Mouse (Mus musculus) ovary, postnatal 36 days (tissue): Measurements from ENCODE around the gene Hcn2.
"Not testable (repeated sequence)": the region's sequence is repeated elsewhere in the genome, so short reads cannot be mapped to it uniquely, and the experiment has no call there.

Experiments used
- DNase-seq: peaks from one replicate; pipeline ENCODE4 v3.0.0; 2022; ENCODE audit warnings: low spot score, mixed read lengths

The Hcn2 gene

DNA sequence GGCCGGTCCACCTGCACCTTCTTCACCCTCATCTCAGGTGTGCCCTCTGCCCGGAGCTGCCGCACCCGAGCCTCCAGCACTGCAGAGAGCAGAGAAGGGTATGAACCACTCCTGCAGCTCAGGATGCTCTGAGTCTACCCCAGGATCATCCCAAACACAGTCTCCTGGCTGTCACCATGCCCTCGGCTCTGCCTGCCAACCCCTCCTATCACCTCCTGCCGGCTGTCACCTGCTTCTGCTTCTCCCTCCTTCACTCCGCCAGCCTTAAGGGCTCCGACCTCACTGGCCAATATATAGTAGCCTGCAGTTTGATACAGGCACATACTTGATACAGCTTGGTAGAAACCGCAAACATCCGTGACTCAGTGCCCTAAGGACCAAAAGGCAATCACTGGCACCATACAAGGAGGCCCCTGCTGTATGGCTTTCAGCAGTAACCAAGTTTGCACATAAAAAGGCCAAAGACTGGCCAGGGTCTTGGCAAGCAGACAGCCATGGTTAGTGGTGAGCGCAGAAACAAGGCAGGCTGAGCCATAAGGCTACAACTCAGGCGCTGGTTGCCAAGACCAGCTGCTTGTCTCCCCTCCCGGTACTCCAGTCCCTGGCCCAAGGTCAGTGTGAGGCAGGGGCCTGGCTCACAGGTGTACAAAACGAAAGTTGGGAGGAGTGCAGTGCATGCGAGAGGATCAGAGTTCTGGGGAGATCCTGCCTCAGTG is 27.4 kb downstream of the Hcn2 start:
- no peak for DNase-seq

DNA sequence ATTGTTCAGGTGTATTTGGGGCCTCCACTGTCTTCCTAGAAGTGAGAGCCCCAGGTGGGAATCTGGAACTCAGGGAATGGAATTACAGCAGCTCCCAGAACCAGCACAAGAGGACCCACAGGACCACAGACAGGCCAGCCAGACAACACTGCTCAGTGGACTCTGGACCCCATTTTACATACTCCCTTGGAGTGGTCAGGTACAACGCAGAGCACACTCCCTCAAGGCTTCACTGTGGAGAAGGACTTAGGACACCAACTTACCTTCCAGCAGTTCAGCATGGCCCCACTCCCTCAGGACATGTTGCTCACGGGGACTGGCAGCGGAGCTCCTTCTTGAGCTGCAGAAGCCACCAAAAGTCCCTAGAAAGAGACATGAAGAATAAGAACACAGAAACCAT is 29.0 kb downstream of the Hcn2 start:
- no peak for DNase-seq

DNA sequence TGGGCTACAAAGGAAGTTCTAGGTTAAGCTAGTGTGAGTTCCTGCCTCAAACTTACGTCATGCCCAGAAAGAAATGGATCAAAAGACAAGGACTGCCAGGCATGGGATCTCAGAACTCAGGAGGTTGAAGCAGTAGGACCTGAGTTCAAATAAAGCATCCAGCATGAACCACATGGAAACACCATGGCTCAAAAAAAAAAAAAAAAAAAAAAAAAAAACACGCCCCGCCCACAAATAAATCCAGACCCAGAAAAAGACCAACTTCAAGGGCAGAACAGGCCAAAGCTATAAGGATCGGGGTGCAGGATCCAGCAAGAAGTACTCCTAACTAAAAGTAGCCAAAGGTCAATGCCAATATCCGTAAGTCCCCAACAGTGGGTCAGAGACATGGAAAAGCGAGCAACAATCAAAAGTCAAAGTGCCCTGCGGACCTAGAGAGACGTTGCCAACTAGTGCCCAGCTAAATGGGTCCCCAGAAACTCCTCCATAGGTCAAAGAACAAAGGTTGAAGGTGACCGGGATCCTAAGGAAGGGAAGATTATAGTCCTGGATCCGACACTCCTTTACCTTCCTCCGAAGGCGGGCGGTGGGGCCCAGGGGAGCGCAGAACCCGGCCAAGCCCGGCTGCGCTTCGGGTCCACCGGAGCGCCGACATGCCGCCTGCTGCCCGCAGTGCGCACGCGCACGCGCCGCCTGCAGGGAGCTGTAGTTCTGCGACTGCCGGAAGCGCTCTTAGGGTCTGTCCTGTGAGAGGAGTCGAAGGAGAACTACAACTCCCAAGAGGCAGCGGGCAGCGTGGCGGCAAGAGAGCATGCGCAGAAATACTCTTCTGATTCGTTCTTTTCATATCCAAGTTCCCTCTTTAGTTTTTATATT is 29.7 kb downstream of the Hcn2 start, which contains the start of gene Polrmt:
TSS of gene Polrmt (minus strand) at position 684 of the 876 bp plus-strand sequence.
- peak; percentile 94 for DNase-seq

DNA sequence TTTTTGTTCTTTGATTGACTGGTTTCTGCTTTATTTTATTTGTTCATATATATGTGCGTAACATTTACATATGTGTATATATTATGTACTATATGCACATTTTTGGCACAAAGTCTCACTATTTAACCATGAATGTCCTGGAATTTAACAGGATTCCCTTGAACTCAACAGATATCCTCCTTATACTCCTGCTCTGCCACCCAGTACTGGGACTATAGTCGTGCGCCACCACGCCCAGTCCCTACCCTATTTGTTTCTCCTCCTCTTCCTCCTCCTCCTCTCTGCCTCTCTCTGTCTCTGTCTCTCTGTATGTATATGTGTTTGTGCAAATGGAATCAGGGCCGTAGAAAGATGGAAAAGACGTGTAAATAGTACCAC is 30.3 kb downstream of the Hcn2 start:
- DNase-seq = peak; percentile 3

DNA sequence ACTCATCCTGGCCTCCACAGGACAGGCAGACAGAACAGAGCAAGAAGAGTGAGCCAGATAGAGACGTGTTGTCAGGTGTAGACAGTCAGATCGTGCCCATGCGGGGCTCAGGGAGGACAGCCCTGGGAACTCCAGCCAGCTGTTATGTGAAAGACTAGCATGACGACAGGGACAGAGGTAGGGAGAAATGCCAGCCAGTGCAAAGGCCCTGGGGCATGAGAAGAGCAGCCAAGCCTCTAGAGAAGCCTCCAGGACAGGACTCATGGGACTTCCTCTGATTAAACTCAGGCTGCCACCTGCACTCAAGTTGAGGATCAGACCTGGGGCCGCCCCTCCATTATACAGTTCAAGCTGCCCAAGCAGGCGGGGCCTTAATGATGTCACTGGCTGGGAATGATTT is 32.1 kb downstream of the Hcn2 start:
- DNase-seq = peak; percentile 3

DNA sequence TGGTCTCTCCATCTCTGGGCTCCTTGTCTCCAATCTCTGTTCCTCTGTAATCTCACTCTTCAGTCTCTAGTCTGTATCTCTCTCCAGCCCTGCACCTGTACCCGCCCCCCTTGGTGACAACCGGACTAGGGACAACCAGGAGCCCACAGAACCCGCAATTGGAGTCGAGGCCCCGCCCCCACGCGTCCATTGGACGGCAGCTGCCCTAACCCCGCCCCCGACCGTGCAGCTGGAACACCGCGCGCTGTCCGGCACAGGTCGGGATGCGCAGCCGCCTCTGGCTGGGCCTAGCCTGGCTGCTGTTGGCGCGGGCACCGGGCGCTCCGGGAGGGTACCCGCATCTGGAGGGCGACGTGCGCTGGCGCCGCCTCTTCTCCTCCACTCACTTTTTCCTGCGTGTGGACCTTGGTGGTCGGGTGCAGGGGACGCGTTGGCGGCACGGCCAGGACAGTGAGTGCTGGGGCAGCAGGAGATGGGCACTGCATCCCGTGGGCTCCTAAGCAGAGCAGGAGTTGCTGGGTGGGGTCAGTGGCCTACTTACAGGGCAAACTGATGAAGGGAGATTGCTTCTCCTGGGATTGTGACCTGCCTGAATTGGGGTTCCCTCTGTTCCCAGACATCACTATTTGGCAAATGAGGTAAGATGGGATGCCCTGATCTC is 38.6 kb downstream of the Hcn2 start, which contains the start of gene Fgf22:
TSS of gene Fgf22 (plus strand) at position 221 of the 661 bp plus-strand sequence.
- DNase-seq = peak; percentile 72

DNA sequence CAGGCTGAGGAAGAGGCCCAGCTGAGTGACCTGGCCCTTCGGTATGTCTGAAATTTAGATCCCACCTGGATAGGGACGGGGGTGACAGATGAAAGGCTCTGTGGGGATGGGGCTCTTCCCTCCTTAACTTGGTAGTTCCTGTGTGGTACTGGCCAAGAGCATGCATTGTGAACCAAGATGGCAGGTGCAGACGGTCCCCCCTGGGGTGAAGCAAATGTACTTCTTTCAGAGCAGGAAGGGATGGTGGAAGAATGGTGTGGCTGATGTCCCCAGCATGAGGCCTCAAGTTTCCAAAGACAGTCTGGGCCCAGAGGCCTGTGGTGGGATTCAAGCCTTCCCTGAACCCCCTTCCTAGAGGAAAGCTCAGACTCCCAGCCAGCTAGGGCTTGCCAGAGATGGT is 39.4 kb downstream of the Hcn2 start:
- DNase-seq = no peak

DNA sequence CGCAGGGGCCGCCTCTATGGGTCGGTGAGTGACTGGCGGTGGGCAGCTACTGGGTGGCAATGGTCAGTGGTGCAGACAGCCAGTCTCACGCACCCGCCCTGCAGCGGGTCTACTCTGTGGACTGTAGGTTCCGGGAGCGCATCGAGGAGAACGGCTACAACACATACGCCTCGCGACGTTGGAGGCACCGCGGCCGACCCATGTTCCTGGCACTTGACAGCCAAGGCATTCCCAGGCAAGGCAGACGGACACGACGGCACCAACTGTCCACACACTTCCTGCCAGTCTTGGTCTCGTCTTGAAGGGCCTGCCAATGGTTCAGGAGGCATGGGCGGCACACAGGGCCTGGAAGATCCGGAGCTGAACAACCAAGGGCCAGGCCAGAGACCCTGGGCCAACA is 40.2 kb downstream of the Hcn2 start:
- no peak for DNase-seq

DNA sequence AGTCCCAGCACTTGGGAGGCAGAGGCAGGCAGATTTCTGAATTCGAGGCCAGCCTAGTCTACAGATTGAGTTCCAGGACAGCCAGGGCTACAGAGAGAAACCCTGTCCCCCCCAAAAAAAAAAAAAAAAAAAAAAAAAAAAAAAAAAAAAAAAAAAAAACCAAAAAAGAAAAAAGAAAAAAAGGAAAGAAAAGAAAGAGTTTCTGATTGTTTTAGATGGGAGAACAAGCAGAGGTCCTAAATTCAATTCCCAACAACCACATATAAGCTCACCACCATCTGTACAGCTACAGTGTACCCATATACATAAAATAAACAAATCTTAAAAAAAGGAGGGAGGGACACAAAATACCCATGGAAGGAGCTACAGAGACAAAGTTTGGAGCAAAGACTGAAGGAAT is 43.2 kb downstream of the Hcn2 start:
- DNase-seq = not testable (repeated sequence)

DNA sequence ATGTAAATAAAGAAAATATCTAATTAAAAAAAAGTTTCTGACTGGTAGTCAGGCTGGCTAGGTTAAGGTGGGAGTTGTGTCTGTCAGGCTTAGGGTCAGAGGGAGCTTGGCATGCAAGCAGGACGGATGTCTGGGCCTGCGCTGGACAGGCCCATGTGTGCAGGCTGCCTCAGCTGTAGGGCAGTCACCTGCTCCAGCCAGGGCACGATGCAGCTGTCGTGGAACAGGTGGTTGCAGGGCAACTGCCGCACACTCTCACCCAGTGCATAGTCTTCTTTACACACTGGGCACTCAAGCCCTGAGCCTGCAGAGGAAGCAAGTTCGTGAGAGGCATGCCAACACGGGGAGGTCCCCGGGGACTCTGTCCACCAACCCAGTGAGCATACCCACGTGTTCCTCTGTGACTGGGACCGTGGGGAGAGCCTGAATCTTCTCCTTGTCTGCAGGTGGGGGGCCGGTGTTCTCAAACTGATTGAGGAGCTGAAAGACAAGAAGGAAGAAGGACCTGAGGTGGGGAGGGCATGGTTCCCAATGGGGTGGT is 44.2 kb downstream of the Hcn2 start:
- no peak for DNase-seq

DNA sequence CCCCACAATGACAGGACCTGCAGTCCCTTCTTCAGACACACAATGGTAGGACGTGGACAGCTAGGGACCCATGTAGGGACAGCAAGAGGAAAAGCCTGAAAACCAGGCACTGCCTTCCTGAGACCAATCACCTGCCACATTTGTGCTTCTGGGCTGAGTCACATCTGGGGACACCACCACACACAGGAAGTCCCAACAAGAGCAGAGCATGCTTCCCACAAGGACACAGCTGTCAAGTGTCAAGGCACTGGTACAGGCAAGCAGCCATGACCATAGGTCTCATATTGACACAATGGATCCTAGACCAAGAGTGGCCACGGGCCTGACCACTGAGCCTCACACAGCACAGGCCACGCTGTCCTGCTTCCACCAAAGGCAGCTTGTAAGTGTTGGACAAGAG is 46.4 kb downstream of the Hcn2 start:
- no peak for DNase-seq

DNA sequence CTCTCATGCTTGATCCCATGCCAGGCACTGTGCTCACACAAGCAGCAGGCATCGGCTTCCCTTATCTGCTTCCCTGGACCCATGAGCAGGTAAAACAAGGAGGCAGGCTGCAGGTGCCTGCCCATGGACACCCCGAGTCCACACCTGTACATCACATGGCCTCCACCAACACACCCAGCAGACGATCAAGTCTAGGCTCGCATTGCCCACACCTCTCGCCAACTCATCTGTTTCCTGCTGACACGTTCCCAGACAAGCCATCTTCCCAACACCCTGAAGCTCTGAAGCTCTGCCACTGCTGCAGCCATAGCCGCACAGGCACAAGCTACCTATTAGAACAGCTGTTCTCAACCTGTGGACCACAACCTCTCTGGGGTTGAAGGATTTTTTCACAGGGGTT is 47.8 kb downstream of the Hcn2 start:
- no peak for DNase-seq

DNA sequence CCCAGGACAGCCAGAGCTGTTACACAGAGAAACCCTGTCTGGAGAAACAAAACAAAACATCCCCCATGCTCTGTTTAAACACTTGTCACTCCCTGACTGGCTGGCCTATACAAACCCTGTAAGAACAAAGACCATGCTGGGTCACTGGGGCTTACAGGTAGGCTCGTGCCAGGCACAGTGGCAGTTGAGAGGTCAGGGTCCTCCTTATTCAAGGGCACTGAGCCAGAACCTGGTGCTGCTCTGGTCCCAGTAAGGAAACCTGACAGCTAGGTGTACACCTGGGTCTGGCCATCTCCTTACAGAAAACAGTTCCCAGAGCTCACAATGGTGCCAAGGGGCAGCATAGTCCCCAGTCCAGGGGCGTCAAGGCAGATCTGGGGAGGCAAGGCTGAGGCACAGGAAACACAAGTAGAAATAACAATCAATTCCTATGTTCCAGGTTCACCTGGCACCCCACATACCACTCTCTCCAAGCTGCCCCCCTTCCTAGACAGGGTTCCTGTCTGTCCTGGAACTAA is 48.9 kb downstream of the Hcn2 start:
- no peak for DNase-seq

DNA sequence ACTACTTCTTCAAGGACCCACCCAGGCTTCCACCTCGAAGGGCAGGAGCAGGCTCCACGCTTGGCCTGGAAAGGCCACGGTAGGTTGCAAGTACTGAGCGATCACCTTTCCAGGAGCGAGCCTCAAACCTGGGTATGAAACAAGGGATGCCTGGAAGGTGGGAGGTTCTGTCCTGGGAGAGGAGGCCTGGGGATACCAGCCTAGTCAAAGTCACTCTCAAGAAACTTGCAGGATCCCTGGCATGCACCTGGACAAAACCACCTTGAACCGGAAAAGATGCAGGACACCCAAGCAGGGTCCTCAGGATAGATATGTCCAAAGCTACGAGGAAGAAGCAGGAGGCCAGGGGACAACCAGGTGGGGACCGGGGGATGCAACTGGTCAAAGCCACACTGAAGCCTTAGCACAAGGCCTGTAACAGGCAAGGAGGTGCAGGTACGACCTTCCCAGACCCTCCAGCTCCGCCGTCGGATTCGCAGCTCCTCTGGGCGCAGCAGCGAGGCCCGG is 49.6 kb downstream of the Hcn2 start:
- DNase-seq = no peak

DNA sequence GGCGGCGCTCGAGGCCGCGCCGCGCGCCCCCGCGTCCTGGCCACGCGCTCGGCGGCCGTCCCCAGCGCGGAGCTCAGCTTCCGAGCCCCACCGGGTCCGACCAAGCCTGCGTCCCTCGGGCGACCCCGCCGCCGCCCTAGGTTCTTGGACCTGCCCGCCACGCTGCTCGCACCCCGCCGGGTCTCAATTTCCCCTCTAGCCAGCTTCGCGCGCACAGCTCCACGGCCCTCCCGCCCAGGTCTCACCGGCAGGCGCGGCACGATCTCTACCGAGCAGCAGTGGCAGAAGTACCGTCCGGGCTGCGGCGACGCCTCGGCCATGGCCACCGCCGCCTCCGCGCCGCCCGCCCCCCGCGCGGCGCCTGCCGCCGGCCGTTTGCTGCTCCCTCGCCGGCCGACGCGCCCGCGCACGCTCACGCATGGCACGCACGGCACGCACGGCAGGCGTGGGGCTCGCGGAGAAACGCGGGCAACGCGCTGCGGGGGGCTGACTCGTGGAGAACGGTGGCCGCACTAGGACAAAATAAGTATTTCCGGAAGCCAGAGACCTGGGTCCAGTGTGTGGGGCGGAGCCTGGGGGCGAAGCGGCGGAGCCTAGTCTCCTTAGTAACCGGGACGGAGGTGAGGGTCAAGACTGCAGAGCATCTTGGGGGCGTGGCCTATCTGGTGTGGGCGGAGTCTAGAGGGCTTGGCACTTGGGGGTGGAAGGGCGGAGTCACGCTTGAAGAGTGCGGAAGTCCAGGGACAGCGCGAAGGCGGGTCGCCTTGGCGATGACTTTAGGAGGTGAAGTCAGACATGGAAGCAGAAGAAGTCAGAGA is 50.3 kb downstream of the Hcn2 start, which contains the start of gene Rnf126:
TSS of gene Rnf126 (minus strand) at position 445 of the 818 bp plus-strand sequence.
- peak; percentile 99 for DNase-seq

DNA sequence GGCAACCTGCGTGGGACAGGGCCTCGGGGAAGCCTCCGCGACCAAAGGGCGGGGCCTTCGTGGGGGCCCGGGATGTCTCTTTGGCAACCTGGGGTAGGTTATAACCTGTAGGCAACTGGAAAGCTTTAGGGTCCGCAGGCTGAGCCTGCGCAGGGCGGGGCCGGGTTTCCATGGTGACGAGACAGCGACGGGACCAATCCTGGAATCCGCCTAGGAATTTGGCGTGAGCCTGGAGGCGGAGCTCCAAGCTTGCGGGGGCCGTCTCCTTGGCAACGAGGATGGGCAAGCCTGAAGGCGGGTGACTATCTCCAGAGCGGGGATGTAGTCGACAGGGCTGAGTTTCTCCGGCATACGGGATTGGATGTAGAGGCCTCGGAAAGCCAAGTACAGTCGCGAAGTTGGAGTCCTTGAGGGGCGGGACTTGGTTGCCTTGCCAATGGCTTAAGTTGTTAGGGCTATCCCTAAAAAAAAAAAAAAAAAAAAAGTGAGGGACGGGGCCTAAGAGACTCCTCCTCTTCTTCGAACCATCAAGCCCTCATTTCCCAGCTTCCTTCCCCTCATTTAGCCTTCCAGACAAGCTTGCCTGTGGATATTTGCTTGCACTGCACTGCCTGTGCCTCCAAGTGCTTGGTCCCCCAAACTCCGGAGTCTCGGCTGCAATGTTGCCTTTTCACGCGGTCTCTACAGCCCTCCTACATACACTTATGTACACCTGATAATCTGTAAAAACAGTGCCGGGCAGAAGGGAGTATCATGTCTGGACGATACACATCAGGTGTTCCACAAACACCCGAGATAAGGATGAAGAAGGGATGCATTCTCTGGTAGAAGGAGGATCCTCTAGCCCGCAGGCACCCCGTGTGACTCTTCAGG is 51.2 kb downstream of the Hcn2 start:
- peak; percentile 93 for DNase-seq

DNA sequence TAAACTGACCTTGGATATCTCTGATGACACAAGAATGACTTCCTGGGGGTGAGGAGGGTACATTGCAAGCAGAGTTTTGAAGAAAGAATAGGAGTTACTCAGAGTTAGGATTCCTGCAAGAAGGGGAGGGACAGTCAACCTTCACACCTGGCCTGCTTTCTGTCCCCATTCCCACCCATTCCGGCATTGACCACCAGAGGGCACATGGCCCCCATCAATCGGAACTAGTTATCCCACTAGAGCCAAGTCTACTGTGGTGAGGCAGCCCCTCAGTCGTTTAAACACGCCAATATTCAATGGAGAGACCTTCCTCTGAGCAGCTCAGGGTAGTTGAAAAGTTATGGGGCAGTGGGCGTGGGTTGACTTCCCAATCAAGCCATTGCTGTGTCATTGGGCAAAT is 52.0 kb downstream of the Hcn2 start:
- DNase-seq = peak; percentile 71

DNA sequence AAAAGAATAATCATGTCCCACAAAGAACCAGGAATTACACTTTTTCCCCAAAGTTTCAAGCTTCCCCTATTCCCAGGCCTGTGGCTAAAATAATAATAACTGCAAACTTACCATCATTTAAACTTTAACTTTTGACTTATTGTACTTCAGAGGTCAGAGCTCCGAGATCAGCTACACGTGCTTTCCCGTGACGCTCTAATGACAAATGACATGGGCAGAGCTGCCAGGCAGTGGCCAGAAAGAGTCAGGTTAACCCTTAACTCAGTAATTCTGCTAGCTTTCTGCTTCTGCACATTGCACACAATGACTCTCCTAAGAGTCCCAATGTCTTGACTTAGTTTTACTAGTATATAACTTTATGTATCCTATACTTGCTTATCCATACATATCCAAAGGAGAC is 52.9 kb downstream of the Hcn2 start:
- no peak for DNase-seq

DNA sequence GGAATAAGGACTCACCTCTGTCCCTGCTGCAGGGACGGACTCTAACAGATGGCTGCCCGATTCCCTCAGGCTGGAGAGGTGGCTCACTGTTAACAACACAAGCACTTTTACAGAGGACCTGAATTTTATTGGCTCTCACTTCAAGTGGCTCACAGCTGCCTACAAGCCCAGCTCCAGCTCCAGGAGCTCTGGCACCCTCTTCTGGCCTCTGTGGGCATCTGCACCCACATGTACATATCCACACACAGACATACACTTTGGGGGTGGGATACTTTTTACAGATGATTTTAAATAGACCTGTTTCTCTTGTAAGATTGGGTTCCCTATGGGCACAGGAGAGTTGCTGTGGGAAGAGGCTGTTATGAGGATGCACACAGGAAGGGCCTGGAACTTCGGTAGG is 55.9 kb downstream of the Hcn2 start:
- DNase-seq = no peak

DNA sequence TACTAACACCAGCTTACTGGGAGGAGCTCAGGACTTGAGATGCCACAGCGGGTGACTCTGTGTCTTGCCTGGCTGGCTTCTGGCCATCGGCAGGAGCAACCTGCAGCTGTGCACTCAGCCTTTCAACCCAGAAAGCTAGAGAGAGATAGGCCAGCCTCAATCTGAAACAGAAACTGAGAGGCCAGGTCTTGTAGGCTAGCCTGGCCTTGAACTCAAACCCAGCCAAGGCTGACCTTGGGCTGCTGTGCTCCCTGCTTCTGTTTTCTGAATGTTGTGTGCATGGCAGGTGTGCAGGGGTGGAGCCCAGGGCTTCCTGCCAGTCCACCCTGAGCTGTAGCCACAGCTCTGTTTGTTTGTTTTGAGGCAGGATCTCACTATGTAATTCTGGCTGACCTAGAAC is 56.8 kb downstream of the Hcn2 start:
- DNase-seq = no peak
